In the genomic region with DNA sequence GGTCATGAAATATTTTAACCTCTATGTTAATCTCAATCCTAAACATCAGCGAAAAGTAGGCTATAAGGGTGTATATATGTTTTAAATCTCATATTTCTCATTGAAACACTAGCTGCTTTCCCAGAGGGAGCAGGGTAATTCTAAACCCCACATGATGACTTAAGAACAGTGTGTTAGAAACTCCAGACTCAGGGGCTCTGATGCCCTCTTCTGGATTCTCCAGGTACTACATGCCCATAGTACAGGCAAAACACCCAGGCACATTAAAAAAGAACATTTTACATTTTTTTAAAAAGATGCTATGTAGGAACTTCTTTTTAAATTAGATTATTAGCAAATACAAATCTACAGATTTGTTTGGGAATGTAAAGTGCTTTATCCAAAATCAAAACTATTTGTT, we compare ENCODE assay signal across 9 mouse cellular contexts. TPM values are rescaled to one million over a fixed set of nuclear protein-coding genes. Genes with fewer than 3 reads are reported as not detected.
DNase-seq lines count a peak whose midpoint lies in the region; ATAC-seq lines count a peak whose summit lies in the region.
"Had no signal": no experiment of that assay in that cellular context is flagged by ENCODE, and none has a peak within 500 bp of the region (broad histone marks: within the 10 kb centered on the region; RNA-seq: fewer than 3 reads in every experiment).

No protein-coding gene starts in this region.

- no peak overlapping the region for H3K4me2 ChIP-seq in heart, embryonic 12.5 days
- H3K4me2 ChIP-seq: midbrain, embryonic 12.5 days had no signal

- H3K4me3 ChIP-seq in heart, embryonic 12.5 days, result no peak overlapping the region
- H3K4me3 ChIP-seq: midbrain, embryonic 12.5 days had no signal

- no peak for ATAC-seq in heart, embryonic 12.5 days (ENCODE audit: insufficient number of reproducible peaks, low FRiP score)

- intact Hi-C loops in gastrocnemius, postnatal 14 days (cut with DNase I; ENCODE audit: low total_unique reads), result no loop called here

- 38% methylated on average over 1 of the region's 1 CpGs for WGBS in heart, embryonic 12.5 days

- no peak overlapping the region for H3K9ac ChIP-seq in heart, embryonic 12.5 days
- H3K9ac ChIP-seq: midbrain, embryonic 12.5 days had no signal

- no peaks in the 10 kb centered on the region for H3K9me3 ChIP-seq in heart, embryonic 12.5 days (replicated peaks)
- H3K9me3 ChIP-seq: midbrain, embryonic 12.5 days had no signal

- H3K4me1 ChIP-seq in heart, embryonic 12.5 days (replicated peaks), result peaks cover 30% of the 10 kb centered on the region

- H3K36me3 ChIP-seq in heart, embryonic 12.5 days, result peaks cover 9% of the 10 kb centered on the region

- H3K27me3 ChIP-seq in heart, embryonic 12.5 days (replicated peaks), result no peaks in the 10 kb centered on the region
- H3K27me3 ChIP-seq: midbrain, embryonic 12.5 days had no signal

- peak; percentile 73 for DNase-seq in heart, adult 8-10 months (ENCODE audit: low spot score)
- peak; percentile 66 for DNase-seq in MEL-GATA-1-ER (ENCODE audit: extremely low read depth, low read depth)
- peak; percentile 58 for DNase-seq in cerebellum, adult 9-11 months
- DNase-seq in gastrocnemius, postnatal 14 days, result peak; percentile 54
- DNase-seq in layer of hippocampus, adult 9-10 months (ENCODE audit: low spot score), result peak; percentile 83
- peak; percentile 94 for DNase-seq in lung, postnatal 36 days
- peak; percentile 70 to 85 for DNase-seq in spleen, postnatal 4 days (ENCODE audit: low spot score in 2 of 2)

- no peak overlapping the region for H3K27ac ChIP-seq in heart, embryonic 12.5 days (ENCODE audit: poor library complexity, severe bottlenecking)
- H3K27ac ChIP-seq: midbrain, embryonic 12.5 days had no signal

RNA-seq across cellular contexts. Expression of a gene that starts 3.4 kb away (rescaled TPM):
- total RNA-seq in heart, adult 8-10 months (2022), result 10 to 100 TPM in 3 of 4 experiments, 1 to 10 TPM in 1; 8.9 to 12.1 (median 11.4) TPM
- 29.3 and 29.8 TPM in 2 replicates for polyA plus RNA-seq in heart, embryonic 12.5 days (2016; fragmentation: Nextera tagmentation; extraction: Ambion mirVana)
- total RNA-seq in gastrocnemius, postnatal 14 days (2021), result 1 to 10 TPM; 2.6 to 3.1 TPM

RNA-seq across cellular contexts. Expression of a gene that starts 33.4 kb away (rescaled TPM):
- total RNA-seq in heart, adult 8-10 months (2022), result under 1 TPM; 0.05 to 0.22 (median 0.07) TPM
- 0.15 and 0.17 TPM in 2 replicates for polyA plus RNA-seq in heart, embryonic 12.5 days (2016; fragmentation: Nextera tagmentation; extraction: Ambion mirVana)
- total RNA-seq in gastrocnemius, postnatal 14 days (2021), result under 1 TPM; 0.04 to 0.14 TPM

RNA-seq across cellular contexts. Expression of a gene that starts 45.8 kb away (rescaled TPM):
- total RNA-seq in heart, adult 8-10 months (2022), result 10 to 100 TPM; 32.4 to 40.6 (median 35.7) TPM
- polyA plus RNA-seq in heart, embryonic 12.5 days (2016; fragmentation: Nextera tagmentation; extraction: Ambion mirVana), result 32.3 and 34.9 TPM in 2 replicates
- 10 to 100 TPM; 69.3 to 72.8 TPM for total RNA-seq in gastrocnemius, postnatal 14 days (2021)
